Mouse (Mus musculus) splenic B cell, adult 2 months (primary cell): ENCODE measurements at regions not wholly inside any gene's neighbourhood (a gene's known extent, or its start where the extent isn't known, plus 50 kb on each side); places are given as distances from the start of the nearest gene placed in this dataset.

ENCODE experiments used
- DNase-seq: peaks from one replicate; pipeline ENCODE4 v3.0.0-alpha.2; 2011; ENCODE audit warnings: low read depth, low spot score
- H3K27me3 ChIP-seq: 2 replicates; pipeline ENCODE4 v1.6.1; 2012; ENCODE audit warnings: mild to moderate bottlenecking, low read length, moderate library complexity, mixed read lengths; ENCODE audit not compliant: control insufficient read depth, poor library complexity, insufficient read depth, severe bottlenecking
- H3K36me3 ChIP-seq: 2 replicates; pipeline ENCODE4 v1.6.1; 2012; ENCODE audit warnings: mild to moderate bottlenecking, low read length, moderate library complexity, mixed read lengths; ENCODE audit not compliant: control insufficient read depth, poor library complexity, insufficient read depth, severe bottlenecking

DNA sequence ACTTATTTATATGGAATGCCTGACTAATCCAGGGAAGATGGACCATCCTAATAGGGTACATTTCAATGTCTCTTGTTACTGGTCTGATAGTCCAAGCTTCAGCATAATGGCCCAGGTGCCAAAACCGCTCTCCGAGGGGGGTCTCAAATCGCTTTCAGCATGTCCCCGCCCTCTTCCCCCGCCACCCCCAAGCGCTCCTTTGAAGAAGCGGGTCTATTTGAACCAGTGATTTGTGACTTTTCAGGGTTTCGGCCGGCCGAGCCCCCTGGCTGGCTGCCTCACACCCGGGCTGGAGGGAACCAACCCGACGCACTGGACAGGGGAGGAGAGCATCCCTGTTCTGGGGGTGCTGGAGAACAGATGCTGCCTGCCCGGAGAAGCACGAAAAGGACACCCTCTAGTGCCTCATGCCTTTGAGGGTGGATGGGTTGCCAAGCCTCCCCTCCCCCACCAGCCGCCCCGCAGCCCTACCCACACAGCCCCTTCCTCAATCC, 90.1 kb downstream of the Foxb1 start:
- no peak for DNase-seq
- no peaks in the 10 kb centered on the region for H3K27me3 ChIP-seq
- no peaks in the 10 kb centered on the region for H3K36me3 ChIP-seq

DNA sequence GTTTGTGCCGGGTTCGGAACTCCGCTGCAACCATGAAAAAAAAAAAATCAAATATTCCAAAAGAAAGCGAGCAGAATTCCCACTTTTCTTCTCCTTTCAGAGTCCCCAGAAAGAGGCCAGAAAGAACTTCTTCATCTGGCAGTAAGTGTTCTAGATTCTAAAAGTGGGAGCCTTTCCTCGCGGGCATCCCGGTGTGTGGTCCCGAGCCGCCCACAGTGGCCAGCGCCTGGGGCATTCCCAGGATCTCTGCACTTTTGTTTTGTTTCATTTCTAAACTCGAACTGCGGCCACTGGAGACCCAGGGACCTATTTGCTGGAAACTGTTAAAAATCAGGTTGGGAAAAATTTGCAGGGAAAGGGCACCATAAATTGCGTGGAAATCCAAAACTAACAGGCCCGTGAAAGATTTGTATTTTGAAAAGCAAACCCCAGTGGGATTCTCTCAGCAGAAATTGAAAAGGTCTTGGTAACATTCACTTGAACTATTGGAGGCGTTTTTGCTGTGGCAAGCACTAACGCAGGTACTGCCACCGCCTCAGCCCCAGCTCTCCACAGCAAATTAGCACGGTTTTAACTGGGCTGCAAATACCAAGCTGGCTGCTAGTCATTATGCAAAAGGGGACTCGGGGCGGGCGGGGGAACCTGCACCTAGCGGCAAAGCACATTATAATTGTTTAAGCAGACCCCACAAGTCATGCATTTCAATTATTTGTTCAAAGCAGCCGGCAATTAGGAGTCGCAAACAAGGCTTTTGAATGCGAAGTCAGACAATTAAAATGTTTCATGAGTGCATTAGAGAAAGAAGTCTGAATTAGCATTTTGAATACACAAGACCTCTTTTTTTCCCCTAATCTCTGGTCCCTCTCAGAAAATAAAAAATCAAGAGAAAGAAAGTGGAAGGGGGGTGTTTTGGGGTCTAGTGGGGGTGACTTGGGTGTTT, 90.9 kb downstream of the Foxb1 start:
- Histone ChIP-seq H3K36me3 (no peaks in the 10 kb centered on the region), H3K27me3 (no peaks in the 10 kb centered on the region)
- no peak for DNase-seq

DNA sequence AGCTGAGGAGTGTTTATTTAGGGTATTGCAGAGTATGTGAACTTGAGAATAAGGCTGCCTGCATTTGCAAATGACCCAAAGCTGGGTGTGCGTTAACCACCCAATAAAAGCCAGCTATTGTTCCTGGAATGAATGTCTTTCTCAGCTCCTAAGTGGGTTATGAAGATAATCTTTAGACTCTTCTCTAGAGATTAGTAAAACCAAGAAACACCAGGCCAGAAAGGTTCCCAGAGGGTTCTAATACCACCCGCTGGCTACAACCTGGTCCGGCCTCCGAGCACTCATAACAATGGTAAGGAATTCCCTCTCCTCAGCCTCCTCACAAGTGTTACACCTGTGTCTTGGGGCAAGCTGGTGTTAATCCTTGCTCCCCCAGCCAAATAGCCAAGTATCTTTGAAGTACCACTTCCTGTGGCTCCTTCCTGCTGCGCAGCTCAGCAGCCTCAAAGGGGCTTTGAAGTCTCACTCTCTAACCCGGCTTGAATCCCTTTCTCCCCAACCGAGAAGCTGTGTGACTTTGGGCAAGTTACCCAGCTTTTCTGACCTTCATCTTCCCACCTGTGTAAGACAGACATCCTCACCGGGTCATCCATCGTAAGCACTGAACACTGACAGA, 92.2 kb downstream of the Foxb1 start:
- H3K36me3 ChIP-seq, result no peaks in the 10 kb centered on the region
- DNase-seq, result no peak
- no peaks in the 10 kb centered on the region for H3K27me3 ChIP-seq

DNA sequence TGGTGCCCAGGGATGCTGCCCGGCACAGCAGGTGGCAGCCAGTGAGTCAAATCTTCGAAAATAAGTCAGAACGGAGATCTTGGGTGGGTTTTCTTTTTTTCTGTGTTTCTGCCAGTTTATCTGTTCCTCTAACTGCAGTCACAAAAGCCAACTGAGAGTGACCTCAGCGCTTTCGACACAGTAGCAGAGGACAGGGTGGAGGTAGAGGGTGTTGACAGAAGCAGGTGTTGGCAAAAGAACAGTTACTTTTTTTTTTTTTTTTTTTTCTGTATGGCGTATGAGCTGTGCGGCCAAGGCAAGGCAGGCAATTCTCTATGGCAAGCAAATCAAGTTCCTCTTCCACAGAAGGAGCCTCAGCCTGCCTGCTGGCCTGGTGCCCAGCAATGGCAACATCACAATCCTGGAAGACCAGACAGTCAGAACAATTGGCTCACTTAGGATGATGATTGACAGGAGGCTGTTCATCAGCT, 93.6 kb downstream of the Foxb1 start:
- no peak for DNase-seq
- Histone ChIP-seq H3K27me3 (no peaks in the 10 kb centered on the region; the same call in 1 of the 2 replicates), H3K36me3 (no peaks in the 10 kb centered on the region)

DNA sequence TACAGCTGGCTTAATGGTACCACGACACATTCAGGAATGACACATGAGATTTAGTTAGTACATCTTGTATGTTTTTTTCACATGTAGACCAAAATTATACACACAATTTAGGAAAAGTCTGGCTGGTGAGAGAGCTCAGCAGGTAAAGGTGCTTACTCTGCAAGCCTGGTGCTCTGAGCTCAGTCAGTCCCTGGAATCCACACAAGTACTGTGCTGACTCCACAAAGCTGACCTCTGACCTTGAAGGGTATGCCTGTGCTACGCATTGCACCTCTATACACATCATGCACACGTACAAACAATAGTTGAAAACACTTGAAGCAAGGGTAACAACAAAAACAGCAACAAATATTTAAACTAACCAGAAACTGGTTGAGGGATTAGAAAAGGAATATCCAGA, 96.5 kb downstream of the Foxb1 start:
- DNase-seq, result no peak
- Histone ChIP-seq H3K27me3 (no peaks in the 10 kb centered on the region; the same call in 1 of the 2 replicates), H3K36me3 (no peaks in the 10 kb centered on the region)

DNA sequence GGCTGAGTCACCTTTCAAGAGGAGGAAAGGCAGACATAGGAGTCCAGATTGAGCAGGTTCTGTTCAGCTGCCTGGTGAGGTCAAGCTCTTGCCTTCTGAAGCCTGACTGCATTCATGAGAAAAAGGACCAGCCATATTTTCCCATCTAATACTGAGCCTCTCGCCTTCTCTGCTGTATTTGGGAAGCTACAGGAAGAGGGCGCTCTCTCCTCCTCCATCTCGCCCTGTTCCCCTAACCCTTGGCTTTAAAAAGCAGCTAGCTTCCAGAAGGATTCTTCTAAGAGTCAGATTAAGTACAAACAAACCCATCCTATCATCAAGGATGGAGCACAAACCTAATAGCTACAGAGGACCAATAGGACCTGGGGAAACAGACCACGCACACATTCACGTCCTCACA, 98.3 kb downstream of the Foxb1 start:
- no peaks in the 10 kb centered on the region; the same call in 1 of the 2 replicates for H3K27me3 ChIP-seq
- no peaks in the 10 kb centered on the region for H3K36me3 ChIP-seq
- DNase-seq, result no peak

DNA sequence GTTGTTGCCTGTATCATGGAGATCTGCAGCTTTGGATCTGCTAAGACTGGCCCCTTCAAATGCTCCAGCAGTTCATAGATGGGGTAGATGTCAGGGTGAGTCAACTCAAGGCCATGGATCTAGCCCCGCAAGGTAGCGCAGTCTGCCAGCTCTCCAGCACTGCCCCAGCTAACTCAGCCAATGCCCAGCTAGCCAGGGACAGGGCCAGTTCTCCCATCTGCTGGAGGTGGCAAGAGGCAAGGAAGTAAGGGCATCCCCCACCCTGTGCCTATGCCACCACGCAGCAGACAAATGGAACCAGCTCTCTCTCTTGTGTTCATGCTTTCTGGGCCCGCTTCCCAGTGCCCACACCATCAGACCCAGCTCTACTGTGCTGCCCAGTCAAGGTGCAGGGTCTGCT, 102.5 kb downstream of the Foxb1 start:
- Histone ChIP-seq H3K27me3 (no peaks in the 10 kb centered on the region; the same call in 1 of the 2 replicates), H3K36me3 (no peaks in the 10 kb centered on the region)
- no peak for DNase-seq

DNA sequence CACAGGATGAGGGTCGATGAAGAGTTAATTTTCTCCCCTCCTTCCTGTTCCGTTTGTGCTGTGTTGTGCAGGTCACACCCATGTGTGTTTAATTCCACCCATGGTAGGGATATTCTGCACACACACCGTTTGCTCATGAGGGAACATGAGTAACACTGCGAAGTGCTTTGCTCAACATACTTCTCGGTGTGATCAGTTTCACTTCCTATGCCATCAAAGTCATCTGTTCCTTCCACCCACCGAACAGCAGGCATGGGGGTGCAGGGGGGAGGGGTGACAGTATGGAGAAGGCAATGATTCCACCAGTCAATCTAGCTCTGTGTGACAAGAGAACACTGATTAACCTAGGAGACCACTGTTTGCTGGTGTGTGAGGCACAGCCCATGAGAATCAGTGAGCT, 104.7 kb downstream of the Foxb1 start:
- peak; percentile 0 for DNase-seq
- Histone ChIP-seq H3K36me3 (no peaks in the 10 kb centered on the region), H3K27me3 (no peaks in the 10 kb centered on the region)

DNA sequence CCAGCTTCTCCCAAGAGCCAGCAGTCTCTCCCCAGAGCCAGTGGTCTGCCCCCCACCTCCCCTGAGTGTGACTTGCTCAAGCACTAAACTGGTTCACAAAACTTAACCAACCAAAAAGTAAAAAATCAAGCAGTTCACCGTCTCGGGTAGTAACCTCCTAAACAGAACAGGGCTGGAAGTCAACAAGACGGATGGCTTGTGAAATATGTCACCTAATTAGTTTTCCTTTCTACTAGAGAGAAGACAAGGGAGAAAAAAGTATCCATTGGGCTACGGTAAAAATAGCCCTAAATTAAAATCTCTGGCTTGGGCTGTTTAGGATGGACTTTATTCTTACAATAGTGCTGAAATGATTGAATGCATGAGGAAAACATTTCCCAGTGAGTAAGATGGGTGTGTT, 108.6 kb downstream of the Foxb1 start:
- no peaks in the 10 kb centered on the region for H3K27me3 ChIP-seq
- no peak for DNase-seq
- H3K36me3 ChIP-seq, result no peaks in the 10 kb centered on the region

DNA sequence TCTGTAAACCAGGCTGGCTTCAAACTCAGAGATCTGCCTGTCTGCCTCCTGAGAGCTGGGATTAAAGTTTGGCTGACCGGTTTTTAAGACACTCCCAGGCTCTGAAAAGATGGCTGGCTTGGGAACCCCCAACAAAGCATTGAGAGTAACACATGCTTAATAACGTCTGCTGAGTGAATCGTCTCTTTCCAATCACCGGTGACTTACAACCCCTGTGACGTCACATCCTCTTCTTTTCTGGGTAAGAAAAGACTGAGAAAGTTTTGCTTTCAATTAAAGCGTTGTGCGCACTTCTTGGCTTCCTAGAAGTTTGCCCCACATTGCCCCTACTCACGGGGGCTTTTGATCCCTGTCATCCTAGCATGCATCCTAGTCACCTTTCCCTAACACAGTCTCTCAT, 109.1 kb downstream of the Foxb1 start:
- DNase-seq, result no peak
- Histone ChIP-seq H3K27me3 (no peaks in the 10 kb centered on the region), H3K36me3 (no peaks in the 10 kb centered on the region)

DNA sequence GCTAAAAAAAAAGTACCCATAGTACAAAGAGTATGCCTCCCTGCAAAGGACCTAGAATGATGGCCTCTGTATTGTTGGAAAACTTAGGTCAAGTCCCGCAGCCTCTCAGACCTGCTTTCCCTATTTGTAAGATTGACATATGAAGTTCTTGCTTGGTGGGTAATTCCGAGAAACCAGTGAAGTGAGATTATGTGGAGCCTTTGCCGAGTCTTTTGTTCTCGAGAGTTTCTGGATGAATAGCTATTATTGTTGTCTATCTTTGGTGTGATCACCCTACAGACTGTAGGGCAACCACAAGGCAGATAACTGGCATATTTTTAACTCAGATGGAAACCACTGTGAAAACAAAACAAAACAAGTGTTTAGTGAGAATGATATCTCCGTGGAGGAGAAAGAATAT, 118.1 kb downstream of the Foxb1 start:
- Histone ChIP-seq H3K27me3 (no peaks in the 10 kb centered on the region), H3K36me3 (no peaks in the 10 kb centered on the region)
- no peak for DNase-seq

DNA sequence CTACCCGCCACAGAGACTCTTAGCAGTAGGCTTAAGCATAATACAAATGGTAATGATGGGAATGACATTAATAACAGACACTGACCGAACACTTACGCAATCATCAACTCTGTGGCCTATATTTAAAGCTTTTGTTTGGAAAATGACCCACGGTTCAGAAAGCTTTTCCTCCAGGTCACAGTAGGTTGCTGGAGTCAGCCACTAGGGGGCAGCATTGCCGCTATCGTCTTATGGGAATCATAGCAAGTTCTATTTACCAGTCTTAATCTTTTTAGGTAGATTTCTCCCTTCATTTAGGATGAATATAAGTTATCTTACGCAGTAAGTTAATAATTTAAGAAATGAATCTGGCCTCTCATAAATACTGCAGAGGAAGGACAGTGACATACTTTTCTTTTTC, 137.4 kb downstream of the Foxb1 start:
- DNase-seq, result peak; percentile 67
- no peaks in the 10 kb centered on the region for H3K36me3 ChIP-seq
- H3K27me3 ChIP-seq, result no peaks in the 10 kb centered on the region

DNA sequence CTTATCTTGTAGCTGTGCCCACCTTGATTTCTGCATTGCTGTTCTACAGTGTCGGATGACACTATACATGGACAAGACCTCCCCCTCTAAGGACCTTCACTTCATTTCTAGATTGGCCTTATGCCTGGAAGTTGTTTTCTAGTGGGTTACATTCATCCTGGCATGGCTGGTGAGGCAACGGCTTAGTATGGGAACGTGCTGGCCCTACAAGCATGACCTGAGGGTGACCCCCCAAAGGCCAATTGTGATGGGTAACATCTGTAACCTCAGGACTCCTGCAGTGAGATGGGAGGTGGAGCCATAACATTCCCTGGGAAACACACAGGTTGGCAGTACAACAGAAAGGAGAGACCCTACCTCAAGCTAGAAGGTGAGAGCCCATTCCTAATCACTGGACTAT, 139.7 kb downstream of the Foxb1 start:
- no peaks in the 10 kb centered on the region for H3K27me3 ChIP-seq
- DNase-seq, result no peak
- no peaks in the 10 kb centered on the region for H3K36me3 ChIP-seq

DNA sequence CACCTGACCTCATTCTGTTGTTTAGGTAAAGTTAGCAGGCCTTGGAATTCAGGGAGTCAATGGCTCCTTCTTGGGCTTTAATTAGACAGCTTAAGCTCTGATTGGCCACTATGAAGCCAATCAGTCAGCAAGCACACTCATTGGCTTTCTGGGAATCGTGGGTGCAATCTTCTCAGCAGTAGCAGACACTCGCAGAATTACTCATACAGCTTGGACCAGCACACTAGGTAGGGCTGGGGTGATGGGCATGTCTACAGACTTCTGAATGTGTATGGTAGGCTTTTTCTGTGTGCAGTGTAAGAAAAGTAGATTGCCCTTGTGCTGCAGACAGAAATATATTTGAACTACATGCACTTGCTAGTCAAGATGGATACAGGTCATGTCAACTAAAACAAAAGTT, 143.4 kb downstream of the Foxb1 start:
- H3K27me3 ChIP-seq, result no peaks in the 10 kb centered on the region
- no peak for DNase-seq

DNA sequence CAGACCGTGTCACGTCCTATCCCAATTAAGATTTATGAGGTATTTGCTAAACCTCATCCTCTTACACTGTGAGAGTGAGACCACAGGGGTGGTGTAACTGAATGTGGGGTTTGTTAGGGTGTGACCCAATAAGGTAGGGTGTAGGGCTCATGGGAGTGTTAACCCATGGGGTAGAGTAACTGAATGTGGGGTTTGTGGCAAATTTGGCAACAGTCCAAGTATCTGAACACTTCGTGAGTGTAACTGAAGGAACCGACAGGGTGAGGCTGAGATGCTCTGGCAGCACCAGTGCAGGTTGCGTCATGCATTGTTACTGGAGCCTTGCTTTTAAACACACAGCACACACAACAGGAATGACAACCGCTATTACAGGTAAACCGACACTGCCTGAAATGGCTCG, 144.1 kb downstream of the Anxa2 start:
- no peak for DNase-seq
- Histone ChIP-seq H3K36me3 (no peaks in the 10 kb centered on the region), H3K27me3 (no peaks in the 10 kb centered on the region)

More for the DNA sequence above, 143.4 kb downstream of the Foxb1 start:
- no peaks in the 10 kb centered on the region for H3K36me3 ChIP-seq
